Mouse (Mus musculus) spleen, postnatal 0 days (tissue): Measurements from ENCODE around the gene Olfr641. TPM values are rescaled to one million over a fixed set of nuclear protein-coding genes. Genes with fewer than 3 reads are reported as not detected.

Experiments
- polyA plus RNA-seq: library from polyadenylated mRNA; unstranded; fragments of >200 nt; fragmentation: Nextera tagmentation; extraction: Ambion mirVana; gene quantifications from 2 replicates; pipeline ENCODE4 v1.2.1, GENCODE M21; 2015

Gene Olfr641
- polyA plus RNA-seq, result not detected in 2 replicates

DNA sequence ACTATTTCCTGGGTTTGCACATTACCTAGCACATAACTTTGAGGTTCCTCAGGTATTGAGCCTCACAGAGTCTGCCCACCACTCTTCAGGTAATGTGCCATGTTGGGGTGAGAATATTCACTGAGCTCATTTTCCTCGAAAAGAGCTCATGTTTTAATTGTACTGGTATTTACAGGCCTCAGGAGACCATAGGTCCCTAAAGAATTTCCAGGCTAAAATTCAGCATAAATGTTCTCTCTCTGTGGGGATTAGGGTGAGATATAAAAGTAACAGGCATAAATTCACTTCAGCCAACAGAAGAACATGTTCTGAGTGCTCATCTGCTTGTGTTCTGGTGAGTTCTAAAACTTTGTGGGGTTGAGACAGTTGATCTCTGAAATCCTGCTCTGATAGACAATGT, at the start of gene Olfr641:
Olfr641 (plus strand) TSS at position 301 of the 400 bp plus-strand sequence.

DNA sequence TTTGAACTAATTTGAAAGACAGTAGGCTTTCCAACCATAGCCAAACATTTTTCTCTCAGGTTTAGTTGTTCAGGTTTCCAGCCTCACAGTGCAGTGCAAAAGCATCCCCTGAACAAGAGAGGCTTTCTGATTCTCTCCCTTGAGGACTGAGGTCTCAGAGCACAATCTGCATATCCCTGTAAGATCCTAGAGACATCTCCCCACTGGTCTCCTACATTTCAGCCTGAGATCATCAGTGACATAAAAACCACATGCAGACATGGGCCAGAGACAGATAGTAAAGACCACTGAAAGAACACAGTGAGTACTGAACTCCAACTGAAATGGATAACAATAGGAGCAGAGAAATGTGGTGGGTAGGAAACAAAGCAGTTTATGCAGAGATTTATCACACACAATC, 36.8 kb upstream of the Olfr641 start, which contains the start of gene Olfr638:
Olfr638 (plus strand) TSS at position 301 of the 400 bp plus-strand sequence.

DNA sequence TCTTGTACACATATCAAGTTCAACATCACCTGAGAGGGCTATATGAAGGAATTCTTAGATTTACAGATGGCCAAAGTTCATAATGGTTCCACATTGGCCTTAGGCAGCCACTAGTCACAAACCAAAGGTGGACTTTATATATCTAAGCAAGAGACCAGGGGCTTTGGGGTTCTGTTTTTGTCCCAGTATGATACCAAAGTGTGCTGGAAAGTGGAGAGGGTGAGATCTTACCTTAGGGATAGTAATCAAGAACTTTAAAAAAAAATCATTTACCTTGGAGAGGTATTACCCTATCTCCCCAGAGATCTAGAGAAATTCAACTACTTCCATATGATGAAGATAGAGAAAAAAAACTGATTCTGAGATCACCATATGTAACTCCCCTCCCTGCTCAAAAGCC, 18.0 kb upstream of the Olfr641 start, which contains the start of gene Olfr639:
Olfr639 (minus strand) TSS at position 101 of the 400 bp plus-strand sequence.

DNA sequence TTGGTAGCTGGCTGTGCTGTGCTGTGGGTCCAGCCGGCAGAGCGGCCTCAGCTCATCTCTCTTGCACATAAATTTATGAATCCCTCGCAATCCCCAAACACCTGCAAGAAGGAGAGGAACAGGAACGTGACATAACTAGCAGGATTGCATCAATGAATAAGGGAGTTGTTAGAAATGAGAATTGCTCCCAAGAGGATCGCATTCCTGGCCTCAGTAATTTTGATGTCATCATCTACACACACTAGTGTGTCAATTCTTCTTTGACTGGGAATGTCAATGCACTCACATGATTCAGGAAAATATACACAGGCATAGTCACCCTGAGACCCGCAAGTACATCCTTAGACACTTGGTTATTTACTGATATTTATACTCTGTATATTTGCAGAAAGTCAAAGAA, 9.8 kb upstream of the Olfr641 start, which contains the start of gene Olfr640:
Olfr640 (minus strand) TSS at position 101 of the 400 bp plus-strand sequence.

DNA sequence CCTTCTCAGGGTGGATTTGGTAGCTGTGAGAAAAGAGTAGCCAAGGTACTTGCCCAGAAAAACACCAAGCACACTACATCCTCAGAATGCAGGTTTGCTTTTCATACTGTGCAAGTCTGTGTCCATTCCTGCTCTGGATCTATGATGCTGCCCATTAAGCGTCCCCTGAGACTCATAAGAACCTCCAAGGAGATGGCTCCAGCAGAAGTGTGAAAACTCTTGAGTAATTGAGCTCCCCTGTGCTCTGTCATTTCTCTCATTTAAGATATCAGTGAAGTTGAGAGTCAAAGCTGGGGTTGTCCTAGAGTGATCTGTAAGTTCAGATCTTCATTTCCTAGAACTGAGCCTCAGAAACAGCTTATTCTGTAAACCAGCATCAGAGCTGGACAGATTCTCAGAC, 17.3 kb downstream of the Olfr641 start, which contains the start of gene Olfr642:
Olfr642 (minus strand) TSS at position 101 of the 400 bp plus-strand sequence.

GRCm38 (mm10) chr7:104061345-104061744, 26.1 kb downstream of the Olfr641 start, which contains the start of gene 4930516K23Rik:
4930516K23Rik (minus strand) TSS chr7:104061445.

DNA sequence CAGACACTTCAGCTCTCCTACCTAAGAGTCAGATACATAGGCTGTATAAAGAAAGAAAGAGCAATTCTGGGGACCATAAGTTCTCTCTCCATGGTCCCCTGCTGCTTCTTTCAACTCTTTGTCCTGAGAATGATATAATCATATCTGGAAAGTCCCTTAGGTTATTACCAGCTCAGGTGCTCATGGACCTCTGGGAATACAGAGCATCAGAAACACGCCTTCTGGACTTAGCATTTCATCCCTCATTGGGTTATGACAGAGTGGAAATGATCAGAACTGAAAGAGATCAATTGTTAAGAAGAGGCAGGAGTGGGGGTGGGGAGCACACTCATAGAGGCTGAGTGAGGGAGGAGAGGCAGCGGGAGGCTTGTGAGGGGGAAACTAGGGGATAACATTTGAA, 36.5 kb downstream of the Olfr641 start, which contains the start of gene Olfr644:
Olfr644 (minus strand) TSS at position 101 of the 400 bp plus-strand sequence.

DNA sequence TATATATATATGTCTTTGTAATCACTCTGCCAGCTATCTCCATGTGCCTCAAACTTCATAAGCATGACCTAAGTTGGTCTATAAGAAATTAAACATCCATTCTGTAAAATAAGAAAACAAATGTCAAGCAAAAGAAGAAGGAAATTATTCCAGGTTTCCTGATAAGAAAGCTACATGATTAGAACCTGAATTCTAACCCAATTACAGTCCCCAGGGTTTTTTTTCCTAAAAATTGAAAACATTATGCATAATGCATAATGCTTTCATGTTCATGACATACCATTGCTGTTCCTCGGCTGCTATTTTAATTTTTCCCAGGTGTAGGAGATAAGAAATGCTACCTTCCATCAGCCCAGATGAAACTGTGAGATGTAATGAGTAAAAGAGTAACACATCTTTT, 50.1 kb downstream of the Olfr641 start, which contains the start of gene Olfr645:
Olfr645 (minus strand) TSS at position 101 of the 400 bp plus-strand sequence.

Other genes starting within 250 kb of the Olfr641 start
- not detected in 2 replicates for gene Olfr67, start 243.6 kb upstream of the Olfr641 start, polyA plus RNA-seq
- 27,857 and 31,285 TPM in 2 replicates for gene Hbb-bt, start 221.4 kb upstream of the Olfr641 start, polyA plus RNA-seq
- 96,477 and 101,005 TPM in 2 replicates for gene Hbb-bs, start 207.3 kb upstream of the Olfr641 start, polyA plus RNA-seq
- not detected in 2 replicates for gene Hbb-bh2, start 194.9 kb upstream of the Olfr641 start, polyA plus RNA-seq
- gene Hbb-bh1, start 192.3 kb upstream of the Olfr641 start, polyA plus RNA-seq, result 1.3 and 1.9 TPM in 2 replicates
- gene Hbb-y, start 182.2 kb upstream of the Olfr641 start, polyA plus RNA-seq, result 2.9 and 3.0 TPM in 2 replicates
- not detected in 2 replicates for gene Olfr66, start 149.2 kb upstream of the Olfr641 start, polyA plus RNA-seq
- 0.02 TPM in 1 of 2 replicates, not detected in the other for gene Olfr64, start 141.0 kb upstream of the Olfr641 start, polyA plus RNA-seq
- gene Olfr65, start 132.0 kb upstream of the Olfr641 start, polyA plus RNA-seq, result not detected in 2 replicates
- gene Olfr631, start 106.6 kb upstream of the Olfr641 start, polyA plus RNA-seq, result not detected in 2 replicates
- gene Olfr632, start 101.1 kb upstream of the Olfr641 start, polyA plus RNA-seq, result 0.07 TPM in 1 of 2 replicates, not detected in the other
- gene Olfr633, start 91.0 kb upstream of the Olfr641 start, polyA plus RNA-seq, result not detected in 2 replicates
- not detected in 2 replicates for gene Olfr635, start 64.3 kb upstream of the Olfr641 start, polyA plus RNA-seq
- gene Olfr638, start 36.7 kb upstream of the Olfr641 start, polyA plus RNA-seq, result not detected in 2 replicates
- gene Olfr639, start 18.1 kb upstream of the Olfr641 start, polyA plus RNA-seq, result not detected in 2 replicates
- gene Olfr640, start 9.9 kb upstream of the Olfr641 start, polyA plus RNA-seq, result not detected in 2 replicates
- not detected in 2 replicates for gene Olfr642, start 17.2 kb downstream of the Olfr641 start, polyA plus RNA-seq
- gene 4930516K23Rik, start 26.0 kb downstream of the Olfr641 start, polyA plus RNA-seq, result not detected in 2 replicates
- not detected in 2 replicates for gene Olfr644, start 36.4 kb downstream of the Olfr641 start, polyA plus RNA-seq
- gene Olfr645, start 50.0 kb downstream of the Olfr641 start, polyA plus RNA-seq, result not detected in 2 replicates
- not detected in 2 replicates for gene Olfr646, start 69.4 kb downstream of the Olfr641 start, polyA plus RNA-seq
- not detected in 2 replicates for gene Ubqln5, start 94.4 kb downstream of the Olfr641 start, polyA plus RNA-seq
- gene Olfr643, start 102.0 kb downstream of the Olfr641 start, polyA plus RNA-seq, result not detected in 2 replicates
- gene Ubqln3, start 107.8 kb downstream of the Olfr641 start, polyA plus RNA-seq, result not detected in 2 replicates
- gene Ubqlnl, start 115.1 kb downstream of the Olfr641 start, polyA plus RNA-seq, result not detected in 2 replicates
- gene Olfm5, start 129.4 kb downstream of the Olfr641 start, polyA plus RNA-seq, result 0.07 TPM in 1 of 2 replicates, not detected in the other
- 0.08 and 0.15 TPM in 2 replicates for gene Olfr648, start 147.9 kb downstream of the Olfr641 start, polyA plus RNA-seq
- not detected in 2 replicates for gene Olfr649, start 160.5 kb downstream of the Olfr641 start, polyA plus RNA-seq
- 0.65 and 1.2 TPM in 2 replicates for gene Trim6, start 183.3 kb downstream of the Olfr641 start, polyA plus RNA-seq
- 5.6 and 7.4 TPM in 2 replicates for gene Trim34a, start 209.0 kb downstream of the Olfr641 start, polyA plus RNA-seq